Mouse (Mus musculus) midbrain, embryonic 16.5 days (tissue): ENCODE measurements around the gene Gm9611. TPM values are rescaled to one million over a fixed set of nuclear protein-coding genes. Genes with fewer than 3 reads are reported as not detected.
"Not testable (repeated sequence)": the region's sequence is repeated elsewhere in the genome, so short reads cannot be mapped to it uniquely, and the experiment has no call there.

Experiments used
- ATAC-seq: fragments of 200-750 bp; cut with Nextera tagmentation; 2 replicates; pipeline ENCODE4 v1.8.0; 2017; ENCODE audit warnings: moderate TSS enrichment
- H3K27ac ChIP-seq: fragments of 300-500 bp; sonication (generic); 2 replicates; pipeline ENCODE4 v1.5.1; 2014; ENCODE audit warnings: mild to moderate bottlenecking, low read length, mixed read lengths
- H3K27me3 ChIP-seq: fragments of 300-500 bp; sonication (generic); 2 replicates; pipeline ENCODE4 v1.6.1; 2014; ENCODE audit warnings: low read depth, low read length, mixed read lengths; ENCODE audit not compliant: control insufficient read depth, insufficient read depth
- H3K36me3 ChIP-seq: fragments of 300-500 bp; sonication (generic); 2 replicates; pipeline ENCODE4 v1.6.1; 2014; ENCODE audit warnings: mild to moderate bottlenecking, low read length, moderate library complexity, mixed read lengths; ENCODE audit not compliant: control insufficient read depth, insufficient read depth
- H3K4me1 ChIP-seq: fragments of 300-500 bp; sonication (generic); 2 replicates; pipeline ENCODE4 v1.6.1; 2014; ENCODE audit warnings: mild to moderate bottlenecking, low read length, mixed read lengths; ENCODE audit not compliant: control insufficient read depth, insufficient read depth
- H3K4me2 ChIP-seq: fragments of 300-500 bp; sonication (generic); 2 replicates; pipeline ENCODE4 v1.6.1; 2014; ENCODE audit warnings: mild to moderate bottlenecking, low read length, mixed read lengths
- H3K4me3 ChIP-seq: fragments of 300-500 bp; sonication (generic); 2 replicates; pipeline ENCODE4 v1.5.1; 2014; ENCODE audit warnings: low read depth, mild to moderate bottlenecking, low read length, moderate library complexity, mixed read lengths
- H3K9ac ChIP-seq: fragments of 300-500 bp; sonication (generic); 2 replicates; pipeline ENCODE4 v1.6.1; 2014; ENCODE audit warnings: low read depth, low read length, mixed read lengths
- H3K9me3 ChIP-seq: fragments of 300-500 bp; sonication (generic); replicated peaks from 2 replicates; pipeline ENCODE4 v1.6.1; 2014; ENCODE audit warnings: mild to moderate bottlenecking, low read length, mixed read lengths; ENCODE audit not compliant: control insufficient read depth, poor library complexity, severe bottlenecking
- WGBS: fragments of 180-500 bp; shearing (Covaris S2); extraction: QIAGEN DNeasy Blood & Tissue Kit; methylation state at CpG from one replicate; pipeline ENCODE4 v1.1.7; 2014; 5-methylcytosine and 5-hydroxymethylcytosine counted together
- microRNA-seq: library from miRNA; unstranded; fragments of <30 nt; microRNA quantifications from one replicate; pipeline ENCODE4, GENCODE M21; 2017
- polyA plus RNA-seq: library from polyadenylated mRNA; unstranded; fragments of >200 nt; fragmentation: Nextera tagmentation; extraction: Ambion mirVana; gene quantifications from 2 replicates; pipeline ENCODE4 v1.2.1, GENCODE M21; 2015

The Gm9611 gene
- polyA plus RNA-seq, result not detected in 2 replicates

DNA sequence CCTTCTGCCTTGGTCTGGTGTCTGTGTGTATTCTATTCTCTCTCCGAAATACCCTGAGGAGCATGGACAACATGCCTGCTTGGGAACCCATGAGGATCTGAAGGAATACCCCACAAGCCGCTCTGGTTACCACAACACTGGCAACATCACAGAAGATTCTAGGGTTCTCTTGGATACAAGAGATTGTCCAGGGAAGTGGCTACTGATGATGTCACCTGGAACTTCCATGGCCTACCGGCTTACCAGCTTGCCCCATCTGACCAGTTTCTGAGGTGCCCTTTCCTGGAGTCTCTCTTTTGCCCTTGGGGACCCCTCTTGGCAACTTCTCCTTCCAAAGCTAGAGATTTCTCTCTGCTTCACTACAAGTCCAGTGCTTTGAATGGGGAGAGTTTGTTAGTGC, at the start of gene Gm9611:
Gm9611 (minus strand) TSS at position 101 of the 400 bp plus-strand sequence.
- no CpG with 5 or more reads among the region's 3 CpGs for WGBS
- H3K27me3 ChIP-seq, H3K4me1 ChIP-seq: not testable (repeated sequence)

DNA sequence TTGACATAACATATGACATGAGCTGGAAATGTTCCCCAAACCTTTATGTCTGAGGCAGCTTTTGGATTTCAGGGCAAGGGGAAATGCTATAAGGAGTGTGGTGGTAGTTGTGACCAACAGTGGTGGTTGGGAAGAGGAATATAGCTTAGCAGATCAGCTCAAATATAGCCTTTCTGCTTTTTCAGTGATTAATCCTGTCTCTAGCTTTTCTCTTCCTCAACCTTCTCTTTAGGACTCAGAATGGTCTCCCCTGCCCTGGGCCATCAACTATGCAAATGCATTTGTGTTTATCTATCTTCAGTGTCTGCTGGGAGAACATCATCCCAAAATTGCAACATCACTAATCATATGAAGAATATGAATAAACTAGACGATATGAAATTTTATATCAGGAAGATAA, 12.8 kb upstream of the Gm9611 start, which contains the start of gene Gm7995:
Gm7995 (plus strand) TSS at position 301 of the 400 bp plus-strand sequence.
- H3K4me2 ChIP-seq, result not testable (repeated sequence)
- no CpG with 5 or more reads among the region's 1 CpGs for WGBS

More for the DNA sequence above, at the start of gene Gm9611:
- not testable (repeated sequence) for H3K9me3 ChIP-seq, H3K27ac ChIP-seq, H3K4me2 ChIP-seq, H3K9ac ChIP-seq, ATAC-seq, H3K4me3 ChIP-seq, H3K36me3 ChIP-seq

DNA sequence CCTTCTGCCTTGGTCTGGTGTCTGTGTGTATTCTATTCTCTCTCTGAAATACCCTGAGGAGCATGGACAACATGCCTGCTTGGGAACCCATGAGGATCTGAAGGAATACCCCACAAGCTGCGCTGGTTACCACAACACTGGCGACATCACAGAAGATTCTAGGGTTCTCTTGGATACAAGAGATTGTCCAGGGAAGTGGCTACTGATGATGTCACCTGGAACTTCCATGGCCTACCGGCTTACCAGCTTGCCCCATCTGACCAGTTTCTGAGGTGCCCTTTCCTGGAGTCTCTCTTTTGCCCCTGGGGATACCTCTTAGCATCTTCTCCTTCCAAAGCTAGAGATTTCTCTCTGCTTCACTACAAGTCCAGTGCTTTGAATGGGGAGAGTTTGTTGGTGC, 37.2 kb downstream of the Gm9611 start, which contains the start of gene Gm17026:
Gm17026 (minus strand) TSS at position 101 of the 400 bp plus-strand sequence.
- H3K4me1 ChIP-seq, H3K27ac ChIP-seq, H3K9ac ChIP-seq, H3K27me3 ChIP-seq, H3K36me3 ChIP-seq, ATAC-seq, H3K9me3 ChIP-seq, H3K4me2 ChIP-seq, H3K4me3 ChIP-seq: not testable (repeated sequence)
- no CpG with 5 or more reads among the region's 3 CpGs for WGBS

More for the DNA sequence above, 12.8 kb upstream of the Gm9611 start, which contains the start of gene Gm7995:
- H3K9me3 ChIP-seq, H3K9ac ChIP-seq, H3K4me1 ChIP-seq, H3K27me3 ChIP-seq, H3K4me3 ChIP-seq, H3K36me3 ChIP-seq, H3K27ac ChIP-seq, ATAC-seq: not testable (repeated sequence)

Small RNAs within 50 kb of the gene (microRNA-seq; reads per million reads assigned to microRNA genes)
- not detected for gene Gm25208
- gene Gm25892, result not detected

Other genes with a start within 250 kb of the Gm9611 start
- gene Gm7951, start 180.0 kb downstream of the Gm9611 start, polyA plus RNA-seq, result not detected in 2 replicates
- not detected in 2 replicates for gene Gm17027, start 134.7 kb downstream of the Gm9611 start, polyA plus RNA-seq
- not detected in 2 replicates for gene Gm3573, start 106.6 kb downstream of the Gm9611 start, polyA plus RNA-seq
- not detected in 2 replicates for gene Gm17026, start 37.3 kb downstream of the Gm9611 start, polyA plus RNA-seq
- gene Gm7995, start 12.9 kb upstream of the Gm9611 start, polyA plus RNA-seq, result not detected in 2 replicates
- gene Gm8005, start 142.3 kb upstream of the Gm9611 start, polyA plus RNA-seq, result not detected in 2 replicates
- gene Gm8011, start 166.5 kb upstream of the Gm9611 start, polyA plus RNA-seq, result not detected in 2 replicates
- gene Gm8020, start 205.0 kb upstream of the Gm9611 start, polyA plus RNA-seq, result not detected in 2 replicates
- gene Gm8024, start 226.9 kb upstream of the Gm9611 start, polyA plus RNA-seq, result not detected in 2 replicates